Mouse (Mus musculus): ENCODE data around the gene Muc3. TPM values are rescaled to one million over a fixed set of nuclear protein-coding genes. Genes with fewer than 3 reads are reported as not detected.
"Not testable (repeated sequence)": the region's sequence is repeated elsewhere in the genome, so short reads cannot be mapped to it uniquely, and the experiment has no call there.

Gene Muc3
- total RNA-seq, 2 experiments from 2014 or later = not detected

DNA sequence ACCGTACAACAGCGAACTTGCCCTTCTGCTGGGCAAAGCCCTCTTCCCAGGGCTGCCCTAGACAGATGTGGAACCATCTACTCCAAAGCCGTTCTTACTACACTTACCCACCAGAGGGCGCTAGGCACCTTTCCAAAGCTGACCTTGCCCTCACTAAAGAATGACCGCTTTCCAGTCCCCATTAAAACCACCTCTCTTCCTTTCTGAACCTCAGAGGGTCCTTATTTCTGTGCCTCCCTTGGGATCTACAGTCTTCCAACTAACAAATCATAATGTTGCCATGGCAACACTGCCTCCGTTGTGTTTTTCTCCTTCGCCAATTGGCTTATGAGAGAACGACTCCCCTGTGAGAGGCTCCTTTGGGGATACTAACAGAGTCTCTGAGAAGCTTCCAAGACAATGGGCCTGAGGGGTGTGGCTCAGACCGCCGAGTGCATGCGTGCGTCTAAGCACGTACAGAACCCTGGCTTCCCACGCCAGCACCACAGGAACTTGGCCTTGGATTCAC lies 26.4 kb downstream of the Muc3 start:
- DNase-seq = peak; percentile 55

GRCm38 (mm10) chr5:137121280-137121679 lies 27.8 kb downstream of the Muc3 start:
- no peak for DNase-seq

- DNase-seq = no peak
Measured at GRCm38 (mm10) chr5:137118878-137119277, 30.2 kb downstream of the Muc3 start.

- DNase-seq = not testable (repeated sequence)
Measured at GRCm38 (mm10) chr5:137117994-137118393, 31.1 kb downstream of the Muc3 start.

- DNase-seq = no peak
Measured at GRCm38 (mm10) chr5:137116987-137117386, 32.1 kb downstream of the Muc3 start.

DNA sequence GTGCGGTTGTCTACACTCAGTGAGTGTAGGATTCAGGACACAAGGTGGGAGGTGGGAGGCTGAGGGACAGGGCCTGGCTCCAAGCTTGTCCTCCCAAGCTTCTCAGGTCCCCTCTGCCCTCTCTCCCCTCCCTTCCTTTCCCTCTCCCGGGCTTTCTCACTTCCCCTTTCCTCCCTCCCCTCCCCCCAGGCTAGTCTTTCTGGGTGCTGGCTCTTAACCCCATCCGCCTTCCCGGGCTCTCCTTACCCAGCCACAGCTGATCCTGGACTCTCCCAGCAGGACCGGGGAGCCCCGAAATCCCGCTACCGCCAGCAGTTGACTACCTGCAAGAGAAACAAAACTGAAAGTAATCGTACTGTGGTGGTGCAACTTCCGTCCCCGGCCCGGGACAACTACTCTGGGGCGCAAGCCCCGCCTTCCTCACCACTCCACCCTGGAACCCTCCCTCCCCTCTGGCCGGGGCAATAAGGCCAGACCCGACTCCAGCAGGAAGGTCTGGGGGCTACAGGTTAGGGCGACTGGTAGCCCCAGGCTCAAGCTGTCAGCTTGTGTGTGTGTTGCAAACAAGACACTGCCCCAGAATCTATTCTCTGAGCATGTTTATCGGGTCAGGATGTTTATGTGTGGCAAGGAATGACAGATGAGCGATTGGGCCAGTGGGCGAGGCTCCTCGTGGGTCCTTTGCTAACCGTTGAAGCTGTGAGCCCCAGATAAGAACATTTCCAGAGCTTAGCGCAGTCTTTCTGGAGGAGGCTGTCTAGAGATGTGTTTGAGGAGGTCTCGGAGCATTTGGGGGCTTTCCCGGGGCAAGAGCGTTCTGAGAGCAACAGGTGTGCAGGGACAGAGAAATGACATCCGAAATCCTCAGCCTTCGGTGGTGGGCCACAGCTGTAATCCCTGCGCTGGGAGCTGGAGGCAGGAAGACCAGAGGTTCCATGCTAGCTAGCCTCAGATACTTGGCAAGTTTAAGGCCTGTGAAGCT lies 33.0 kb downstream of the Muc3 start, which contains the start of gene Trim56:
Trim56 (minus strand) TSS at position 344 of the 982 bp plus-strand sequence.
- peak; percentile 80 for DNase-seq

DNA sequence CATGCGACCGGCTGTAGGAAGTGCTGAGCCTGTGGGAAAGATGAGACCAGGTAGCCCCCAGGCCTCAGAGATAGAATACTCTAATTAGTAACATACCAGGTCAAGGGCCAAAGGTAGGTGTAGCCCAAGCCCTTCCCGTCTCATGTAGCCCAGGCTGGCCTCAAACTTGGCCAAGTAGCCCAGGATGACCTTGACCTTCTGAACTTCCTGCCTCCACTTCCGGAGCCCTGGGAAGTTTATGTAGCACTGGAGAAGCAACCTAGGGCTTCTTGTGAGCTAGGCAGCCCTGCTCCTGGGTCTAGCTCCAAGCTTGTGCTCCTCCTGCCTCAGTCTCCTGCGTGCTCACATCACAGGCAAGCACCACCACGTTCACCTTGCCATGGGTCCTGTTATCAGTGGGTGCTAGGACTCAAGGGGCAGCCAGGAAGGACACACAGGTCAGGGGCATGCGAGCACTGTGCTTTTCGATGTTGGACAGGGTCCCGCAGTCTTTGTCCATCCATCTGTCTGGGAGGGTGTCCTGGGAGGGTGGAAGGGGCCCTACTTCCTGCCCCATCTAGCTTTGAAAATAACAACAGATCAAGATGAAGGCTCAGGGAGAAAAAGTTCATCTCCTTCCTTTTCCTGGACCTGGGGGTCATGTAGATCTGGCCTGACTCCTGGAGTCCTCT lies 34.1 kb downstream of the Muc3 start:
- no peak for DNase-seq

GRCm38 (mm10) chr5:137111542-137112408 lies 37.3 kb downstream of the Muc3 start:
- no peak for DNase-seq

GRCm38 (mm10) chr5:137110863-137111262 lies 38.3 kb downstream of the Muc3 start:
- no peak for DNase-seq

DNA sequence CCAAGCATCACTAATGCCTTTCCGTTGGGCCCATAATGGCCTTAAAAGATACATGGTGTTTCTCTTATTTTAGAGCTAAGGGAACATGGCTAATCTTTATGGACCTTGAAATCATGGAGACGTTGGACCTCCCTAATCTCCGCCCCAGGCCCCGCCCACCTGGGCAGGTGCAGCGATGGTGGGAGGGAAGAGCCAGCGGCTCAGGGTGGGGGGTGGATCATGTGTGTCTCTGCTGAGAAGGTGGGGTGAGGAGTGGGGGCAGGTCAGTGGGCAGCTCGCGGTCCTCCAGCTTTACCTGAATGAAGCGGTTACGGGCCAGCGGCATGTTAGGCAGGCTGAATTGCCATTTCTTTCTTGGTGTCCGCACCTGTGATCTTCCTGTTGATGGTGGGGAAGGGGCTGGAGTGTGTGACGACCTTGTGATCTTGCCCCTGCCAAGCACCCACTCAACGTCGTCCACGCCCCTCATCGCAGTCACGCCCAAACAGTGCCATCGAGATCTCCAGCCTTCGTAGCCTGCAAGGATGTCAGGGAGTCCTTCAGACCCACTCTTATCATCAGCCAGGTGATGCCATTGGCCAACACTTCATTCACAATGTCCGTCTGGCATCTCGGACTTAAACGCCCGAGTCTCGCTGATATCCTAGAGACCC lies 39.1 kb downstream of the Muc3 start:
- DNase-seq = no peak

DNA sequence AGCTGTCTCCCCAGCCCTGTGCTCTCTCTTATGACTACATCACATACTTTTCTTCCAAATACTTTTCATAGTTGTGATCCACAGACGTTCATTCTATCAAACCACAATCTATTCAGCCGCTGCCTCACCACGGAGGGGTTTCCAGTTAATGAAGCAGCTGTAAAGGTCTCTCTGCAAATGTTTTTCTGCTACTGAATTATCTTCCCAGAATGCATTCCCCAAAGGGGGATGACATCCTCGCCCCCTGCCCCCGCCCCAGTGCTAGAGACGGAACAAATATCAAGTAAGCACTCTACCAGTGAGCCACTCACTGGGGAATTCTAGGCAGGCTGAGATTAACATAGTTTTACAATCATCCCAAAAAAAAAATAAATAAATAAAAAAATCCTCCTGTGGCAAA lies 41.0 kb downstream of the Muc3 start:
- no peak for DNase-seq

- no peak for DNase-seq
Measured at GRCm38 (mm10) chr5:137107670-137108069, 41.5 kb downstream of the Muc3 start.

DNA sequence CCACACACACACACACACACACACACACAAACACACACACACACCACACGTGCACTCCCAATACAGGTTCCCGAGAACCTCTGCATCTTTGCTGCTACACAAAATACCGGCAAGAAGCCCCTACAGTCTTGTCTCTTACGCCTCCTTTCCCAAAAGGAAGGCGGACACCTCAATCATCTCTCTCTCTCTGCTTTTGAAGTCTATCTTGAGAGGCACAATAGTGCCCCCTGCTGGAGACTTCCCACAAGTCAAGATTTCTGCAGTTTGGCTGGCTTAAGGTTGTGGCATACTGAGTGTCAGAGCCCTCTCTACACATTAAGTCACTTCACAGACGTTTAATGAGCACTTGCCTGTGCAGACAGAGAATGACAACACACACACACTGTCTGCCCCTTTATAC lies 42.1 kb downstream of the Muc3 start:
- DNase-seq = peak; percentile 52

- DNase-seq = no peak
Measured at GRCm38 (mm10) chr5:137106434-137106833, 42.7 kb downstream of the Muc3 start.

- DNase-seq = no peak
Measured at GRCm38 (mm10) chr5:137103969-137104368, 45.2 kb downstream of the Muc3 start.

DNA sequence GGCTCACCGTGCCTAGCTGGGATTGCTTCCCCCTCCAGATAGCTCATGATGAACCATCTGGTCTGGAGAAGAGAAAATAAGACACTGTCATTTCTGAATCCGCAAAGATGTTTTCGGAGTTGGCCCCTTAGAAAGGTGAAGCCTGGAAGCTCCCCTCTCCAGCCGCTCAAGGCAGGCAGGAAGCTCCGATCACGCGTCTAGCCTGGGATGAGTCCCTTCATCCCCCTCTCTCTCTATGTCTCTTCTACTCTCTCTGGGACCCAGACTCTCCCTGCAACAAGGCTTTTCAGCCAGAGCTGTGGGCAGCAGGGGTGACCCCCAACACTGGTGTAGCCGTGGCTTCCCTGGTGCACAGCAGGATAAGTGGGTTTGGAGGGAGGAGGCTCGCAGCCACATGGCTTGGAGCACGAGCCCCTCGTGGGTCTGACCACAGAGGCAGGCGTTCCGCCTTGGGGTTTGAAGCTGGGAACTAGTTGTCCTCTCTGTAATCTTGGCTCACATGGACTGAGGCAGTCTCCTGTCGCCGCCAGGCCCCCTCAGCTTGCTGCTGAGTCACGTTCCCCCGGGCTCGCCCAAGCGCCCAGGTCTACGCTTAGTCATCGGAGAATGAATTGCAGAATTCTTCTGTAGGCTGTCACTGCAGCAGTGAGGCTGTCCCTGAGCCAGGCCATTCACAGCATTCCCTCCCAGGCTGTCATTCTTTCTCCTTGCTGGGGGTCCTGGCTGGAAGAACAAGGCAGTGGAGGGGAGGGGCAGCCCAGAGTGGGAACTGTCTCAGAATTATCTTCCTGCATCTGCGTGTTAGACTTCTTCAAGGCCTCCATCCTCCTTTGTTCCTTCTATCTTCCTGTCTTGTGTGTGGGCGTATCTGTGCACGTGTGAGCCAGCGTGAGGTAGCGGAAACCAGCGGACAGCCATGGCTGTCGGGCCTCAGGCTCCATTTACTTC lies 46.3 kb downstream of the Muc3 start:
- DNase-seq = peak; percentile 83

DNA sequence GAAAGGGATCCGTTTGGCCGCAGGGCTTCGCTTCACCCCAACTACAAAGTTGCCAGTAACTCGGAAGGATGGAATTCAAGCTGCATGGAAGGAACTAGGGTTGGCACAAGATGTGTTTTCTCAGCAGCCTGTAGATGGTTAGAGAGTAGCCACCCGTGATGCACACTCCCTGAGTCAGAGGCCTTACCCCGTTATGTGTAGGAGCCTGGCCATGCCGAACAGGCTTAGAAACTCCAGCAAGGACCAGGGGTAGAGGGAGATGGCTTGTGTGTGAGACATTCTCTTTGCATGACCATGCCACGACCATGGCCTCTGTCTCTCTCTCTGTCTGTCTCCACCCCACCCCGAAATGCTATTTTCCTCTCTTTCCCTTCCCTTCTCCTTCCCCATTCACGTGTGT lies 47.0 kb downstream of the Muc3 start:
- DNase-seq = no peak

- no peak for DNase-seq
Measured at GRCm38 (mm10) chr5:137100660-137101059, 48.5 kb downstream of the Muc3 start.

- DNase-seq = no peak
Measured at GRCm38 (mm10) chr5:137098418-137098817, 50.7 kb downstream of the Muc3 start.

GRCm38 (mm10) chr5:137096037-137096436 lies 53.1 kb downstream of the Muc3 start:
- DNase-seq = no peak
